Mouse (Mus musculus) neural tube, embryonic 13.5 days (tissue): ENCODE measurements around the gene Prdx6b. TPM values are rescaled to one million over a fixed set of nuclear protein-coding genes. Genes with fewer than 3 reads are reported as not detected.

Source experiments
- ATAC-seq: fragments of 200-750 bp; cut with Nextera tagmentation; 2 replicates; pipeline ENCODE4 v1.8.0; 2017; ENCODE audit warnings: low read depth, mild to moderate bottlenecking, moderate TSS enrichment, moderate library complexity
- H3K27ac ChIP-seq: fragments of 300-500 bp; sonication (generic); replicated peaks from 2 replicates; pipeline ENCODE4 v1.5.1; 2015; ENCODE audit warnings: moderate library complexity, mild to moderate bottlenecking, inconsistent platforms
- H3K27me3 ChIP-seq: fragments of 300-500 bp; sonication (generic); 2 replicates; pipeline ENCODE4 v1.6.1; 2015; ENCODE audit warnings: mild to moderate bottlenecking, inconsistent platforms
- H3K36me3 ChIP-seq: fragments of 300-500 bp; sonication (generic); 2 replicates; pipeline ENCODE4 v1.6.1; 2015; ENCODE audit warnings: mild to moderate bottlenecking, inconsistent platforms
- H3K4me1 ChIP-seq: fragments of 300-500 bp; sonication (generic); replicated peaks from 2 replicates; pipeline ENCODE4 v1.6.1; 2015; ENCODE audit warnings: inconsistent platforms
- H3K4me2 ChIP-seq: fragments of 300-500 bp; sonication (generic); 2 replicates; pipeline ENCODE4 v1.6.1; 2015; ENCODE audit warnings: inconsistent platforms, mild to moderate bottlenecking, moderate library complexity
- H3K4me3 ChIP-seq: fragments of 300-500 bp; sonication (generic); 2 replicates; pipeline ENCODE4 v1.5.1; 2015; ENCODE audit warnings: mild to moderate bottlenecking, inconsistent platforms
- H3K9ac ChIP-seq: fragments of 300-500 bp; sonication (generic); 2 replicates; pipeline ENCODE4 v1.6.1; 2015; ENCODE audit warnings: moderate library complexity, mild to moderate bottlenecking, inconsistent platforms
- H3K9me3 ChIP-seq: fragments of 300-500 bp; sonication (generic); 2 replicates; pipeline ENCODE4 v1.6.1; 2016; ENCODE audit warnings: inconsistent platforms
- WGBS: fragments of 180-500 bp; shearing (Covaris S2); methylation state at CpG from one replicate; pipeline ENCODE4 v1.1.7; 2015; 5-methylcytosine and 5-hydroxymethylcytosine counted together
- polyA plus RNA-seq: library from polyadenylated mRNA; unstranded; fragments of >200 nt; fragmentation: Nextera tagmentation; extraction: Ambion mirVana; gene quantifications from 2 replicates; pipeline ENCODE4 v1.2.1, GENCODE M21; 2015

Gene Prdx6b
- polyA plus RNA-seq, 1 experiment from 2014 or later = not detected

DNA sequence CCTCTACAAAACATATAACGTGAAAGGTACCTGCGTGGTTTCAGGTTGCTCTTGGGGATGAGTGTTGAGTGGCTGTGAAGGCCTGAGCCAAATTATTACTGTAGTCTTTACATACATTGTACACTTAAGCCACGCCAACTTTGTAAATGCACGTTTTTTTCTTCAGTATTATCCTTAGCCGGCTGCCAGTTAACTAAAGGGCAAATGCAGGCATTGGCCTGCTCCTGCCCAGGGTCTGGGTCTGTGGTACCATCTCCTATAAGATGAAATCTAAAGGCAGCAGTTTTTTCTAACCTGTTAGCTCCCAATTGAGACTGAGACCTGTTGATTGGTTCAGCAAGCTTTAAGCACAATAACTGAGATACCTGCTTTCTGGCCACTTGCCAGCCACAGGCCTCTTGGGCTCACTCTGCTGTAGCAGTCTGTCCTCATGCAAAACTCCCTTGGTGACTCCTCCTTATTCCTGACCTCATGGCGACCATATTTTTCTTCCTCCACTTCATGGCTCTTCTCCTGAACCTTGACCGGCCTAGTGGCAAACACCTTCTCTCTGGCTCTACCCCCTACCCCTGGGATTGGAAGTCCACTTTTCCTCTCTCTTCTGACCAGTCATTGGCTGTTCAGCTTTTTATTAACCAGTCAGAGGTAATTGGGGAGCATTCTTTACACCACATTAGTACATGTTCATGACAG lies 36.8 kb downstream of the Prdx6b start:
- no peak overlapping the region for H3K4me2 ChIP-seq
- WGBS = 93% methylated on average over 7 of the region's 7 CpGs
- ATAC-seq = no peak
- no peak overlapping the region for H3K27ac ChIP-seq
- no peak overlapping the region for H3K4me3 ChIP-seq
- no peaks in the 10 kb centered on the region for H3K9me3 ChIP-seq
- H3K36me3 ChIP-seq = peaks cover 67% of the 10 kb centered on the region
- no peaks in the 10 kb centered on the region for H3K4me1 ChIP-seq
- H3K9ac ChIP-seq = no peak overlapping the region
- H3K27me3 ChIP-seq = no peaks in the 10 kb centered on the region

DNA sequence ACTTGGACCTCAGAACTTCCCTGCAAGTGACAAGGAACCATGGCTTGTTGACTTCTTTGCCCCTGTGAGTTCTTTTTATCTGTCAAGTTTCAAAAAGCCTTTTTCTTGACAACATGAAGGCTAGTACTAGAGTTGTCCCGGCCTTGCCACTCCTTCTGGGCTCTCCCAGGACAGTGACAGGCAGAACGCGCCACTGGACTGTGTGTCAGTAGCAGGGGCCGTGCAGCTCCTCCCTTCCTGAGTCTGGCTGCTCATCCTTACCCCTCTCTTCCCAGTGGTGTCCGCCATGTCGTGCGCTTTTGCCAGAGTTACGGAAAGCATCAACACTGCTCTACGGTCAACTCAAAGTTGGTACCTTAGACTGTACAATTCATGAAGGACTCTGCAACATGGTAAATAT lies 48.3 kb downstream of the Prdx6b start:
- no peak overlapping the region for H3K9ac ChIP-seq
- no peak overlapping the region for H3K27ac ChIP-seq
- H3K36me3 ChIP-seq = peaks cover 88% of the 10 kb centered on the region
- ATAC-seq = no peak
- no peak overlapping the region for H3K4me3 ChIP-seq
- H3K27me3 ChIP-seq = no peaks in the 10 kb centered on the region
- no peak overlapping the region for H3K4me2 ChIP-seq
- H3K9me3 ChIP-seq = no peaks in the 10 kb centered on the region
- H3K4me1 ChIP-seq = no peaks in the 10 kb centered on the region
- WGBS = 97% methylated on average over 9 of the region's 9 CpGs

Other genes with a start within 250 kb of the Prdx6b start
- 5.1 and 8.6 TPM in 2 replicates for gene Pde1a, start 163.0 kb upstream of the Prdx6b start, polyA plus RNA-seq
- gene Dnajc10, start 23.0 kb downstream of the Prdx6b start, polyA plus RNA-seq = 64.2 and 73.9 TPM in 2 replicates
- gene Frzb, start 155.2 kb downstream of the Prdx6b start, polyA plus RNA-seq = 25.6 and 26.0 TPM in 2 replicates